Mouse (Mus musculus) liver (tissue): ENCODE measurements around the gene Arhgap27.

Experiments
- DNase-seq: peaks from one replicate; pipeline ENCODE4 v3.0.0-alpha.2; 2020; ENCODE audit warnings: mixed read lengths

Gene Arhgap27

DNA sequence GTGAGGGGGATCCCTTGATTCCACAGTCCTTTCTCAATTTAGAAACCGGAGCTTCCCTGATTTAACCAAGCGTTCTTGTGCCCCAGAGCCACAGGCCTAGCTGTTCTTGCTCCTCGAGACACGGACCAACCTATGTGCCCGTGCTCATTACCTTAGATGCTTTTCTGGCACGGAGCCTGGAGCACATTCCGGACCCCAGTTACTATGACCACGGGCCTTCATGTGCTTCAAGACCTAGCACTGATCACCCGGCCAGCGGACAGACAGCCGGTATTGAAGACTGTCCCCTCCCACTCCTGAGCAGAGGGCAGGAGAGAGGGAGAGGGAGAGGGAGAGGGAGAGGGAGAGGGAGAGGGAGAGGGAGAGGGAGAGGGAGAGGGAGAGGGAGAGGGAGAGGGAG, 8.2 kb downstream of the Arhgap27 start:
- no peak for DNase-seq

DNA sequence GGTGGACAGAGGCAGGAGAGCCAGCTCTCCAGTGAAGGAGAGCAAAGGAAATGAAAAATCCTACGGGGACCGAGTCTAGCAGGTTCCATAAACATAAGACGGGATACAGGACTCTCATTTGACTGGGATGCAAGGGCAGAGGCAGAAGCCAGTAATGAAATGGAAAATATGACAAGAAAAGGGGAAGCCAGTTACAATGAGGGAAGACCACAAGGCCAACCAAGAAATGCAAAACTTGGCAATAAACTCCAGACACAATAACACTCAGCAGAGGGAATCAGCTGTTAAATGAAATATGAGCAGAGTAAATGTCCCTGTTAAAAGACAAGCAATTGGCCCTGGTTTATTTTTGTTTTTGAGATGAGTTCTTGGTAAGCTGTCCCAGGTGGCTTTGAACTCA, 9.5 kb downstream of the Arhgap27 start:
- no peak for DNase-seq

- no peak for DNase-seq
Observed at GRCm38 (mm10) chr11:103352239-103352814, 11.2 kb downstream of the Arhgap27 start.

DNA sequence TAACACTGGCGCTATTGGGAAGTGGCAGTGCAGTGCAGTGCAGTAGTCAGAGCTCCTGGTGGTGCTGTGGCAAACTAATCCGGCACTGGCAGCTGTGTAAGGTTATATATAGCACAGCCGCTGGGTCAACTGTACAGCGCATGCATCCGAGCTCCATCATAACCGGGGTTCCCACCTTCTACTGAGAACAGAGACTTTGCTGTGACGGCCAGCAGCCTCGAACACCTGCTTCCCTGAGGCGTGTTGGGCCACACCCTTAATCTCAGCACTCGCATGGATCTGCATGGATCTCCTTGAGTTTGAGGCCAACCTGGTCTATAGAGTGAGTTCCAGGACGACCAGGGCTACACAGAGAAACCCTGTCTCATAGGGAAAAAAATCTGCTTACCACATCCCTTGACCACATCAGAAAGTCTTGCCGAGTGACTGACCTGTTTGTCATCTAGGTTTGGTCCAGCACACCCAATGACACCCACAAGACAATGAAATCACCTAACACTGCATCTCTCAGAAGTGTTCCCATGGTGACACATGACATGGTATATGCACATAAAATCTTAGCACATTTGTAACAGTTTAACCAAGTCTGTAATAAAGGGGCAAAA, 12.7 kb downstream of the Arhgap27 start:
- no peak for DNase-seq

GRCm38 (mm10) chr11:103349699-103350098, 13.8 kb downstream of the Arhgap27 start:
- no peak for DNase-seq

DNA sequence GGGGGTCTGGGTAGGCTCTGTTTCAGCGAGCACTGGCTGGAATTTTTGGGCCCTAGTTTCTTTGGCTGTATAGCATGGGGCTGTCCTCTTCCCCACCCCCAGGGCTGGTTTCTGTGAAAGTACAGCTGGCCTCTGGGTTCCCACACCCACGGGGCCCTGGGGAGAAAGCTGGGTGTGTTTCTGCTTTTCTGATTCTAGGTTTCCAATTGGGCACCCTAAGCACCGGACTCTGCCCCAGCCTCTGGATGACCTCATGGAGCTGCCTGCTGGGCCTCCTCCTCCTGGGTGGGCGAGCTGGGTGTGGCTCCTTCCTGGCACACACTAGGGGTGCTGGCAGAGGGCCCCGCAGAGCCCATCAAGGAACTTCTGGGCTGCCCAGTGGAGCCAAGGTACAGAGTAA, 16.8 kb downstream of the Arhgap27 start:
- DNase-seq, result no peak

GRCm38 (mm10) chr11:103346236-103346635, 17.3 kb downstream of the Arhgap27 start:
- no peak for DNase-seq

DNA sequence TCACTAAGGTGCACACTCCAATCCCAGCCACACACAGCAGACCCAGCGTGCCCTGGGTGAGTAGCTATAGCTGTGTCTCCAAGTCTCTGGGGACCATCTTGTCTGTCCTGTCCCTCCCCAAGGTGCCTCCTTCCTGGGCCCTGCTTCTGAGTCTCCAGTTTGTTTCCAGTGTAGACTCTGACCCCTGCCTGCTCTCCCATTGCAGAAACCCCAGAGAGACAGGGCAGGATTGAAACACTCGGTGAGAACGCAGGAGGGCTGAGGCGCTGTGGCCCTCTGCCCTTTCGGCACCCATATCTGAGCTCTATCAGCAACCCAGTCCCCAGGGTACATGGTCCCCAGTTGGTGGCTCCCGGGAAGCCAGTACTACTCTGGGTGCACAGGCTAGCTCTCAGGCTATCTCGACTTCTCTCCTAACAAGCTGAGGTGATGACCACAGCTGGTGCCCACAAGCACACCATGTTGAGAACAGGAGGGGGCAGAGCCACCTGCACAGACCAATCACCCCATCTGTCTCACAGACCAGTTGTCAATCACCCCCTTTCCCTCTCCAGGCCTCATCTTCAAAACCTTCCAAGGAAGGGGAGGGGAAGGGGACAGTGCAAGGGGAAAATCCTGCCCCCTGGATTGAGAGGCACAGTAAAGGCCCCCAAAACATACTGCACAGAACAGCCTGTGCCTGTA, 17.9 kb downstream of the Arhgap27 start:
- no peak for DNase-seq

- no peak for DNase-seq
Observed at GRCm38 (mm10) chr11:103344494-103345332, 18.8 kb downstream of the Arhgap27 start.

GRCm38 (mm10) chr11:103343881-103344280, 19.6 kb downstream of the Arhgap27 start:
- DNase-seq, result no peak

- no peak for DNase-seq
Observed at GRCm38 (mm10) chr11:103343063-103343462, 20.4 kb downstream of the Arhgap27 start.

DNA sequence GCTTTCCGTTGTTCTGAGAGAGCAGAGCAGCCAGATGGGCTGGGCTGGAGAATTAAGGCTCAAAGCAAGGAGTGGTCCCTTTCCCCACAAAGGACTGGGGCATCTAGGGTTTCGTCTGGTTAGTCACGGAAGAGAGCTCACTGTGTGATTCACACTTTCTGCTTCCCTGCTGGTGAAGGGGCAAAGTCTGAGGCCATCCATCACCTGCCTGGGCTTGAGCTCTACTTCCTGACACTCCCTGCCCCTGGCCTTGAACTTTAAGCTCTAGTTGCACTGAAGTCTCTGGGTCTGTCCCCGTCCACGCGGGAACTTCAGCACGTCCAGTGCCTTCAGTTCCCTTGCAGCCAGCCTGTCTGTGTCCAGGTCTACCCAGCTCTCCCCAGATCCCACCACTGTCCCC, 22.8 kb downstream of the Arhgap27 start:
- DNase-seq, result no peak

DNA sequence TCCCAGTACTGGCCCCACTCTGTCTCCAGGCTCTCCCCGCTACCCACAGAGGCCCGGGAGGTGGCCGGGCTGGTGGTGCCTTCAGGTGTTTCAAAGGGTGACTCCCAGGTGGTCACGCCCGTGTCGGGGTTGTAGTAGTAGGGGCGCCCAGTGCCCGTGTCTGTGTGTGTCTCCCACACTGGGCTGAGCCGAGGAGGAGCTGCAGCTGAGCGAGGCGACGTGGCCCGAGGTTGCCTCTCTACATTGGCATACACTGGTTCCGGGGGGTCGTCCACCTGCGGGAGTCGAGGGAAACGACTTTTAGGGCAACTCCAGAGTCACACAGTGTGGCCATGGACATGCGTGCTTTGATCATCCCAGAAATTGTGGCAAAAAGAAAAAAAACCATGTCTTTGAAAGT, 23.4 kb downstream of the Arhgap27 start:
- DNase-seq, result no peak

DNA sequence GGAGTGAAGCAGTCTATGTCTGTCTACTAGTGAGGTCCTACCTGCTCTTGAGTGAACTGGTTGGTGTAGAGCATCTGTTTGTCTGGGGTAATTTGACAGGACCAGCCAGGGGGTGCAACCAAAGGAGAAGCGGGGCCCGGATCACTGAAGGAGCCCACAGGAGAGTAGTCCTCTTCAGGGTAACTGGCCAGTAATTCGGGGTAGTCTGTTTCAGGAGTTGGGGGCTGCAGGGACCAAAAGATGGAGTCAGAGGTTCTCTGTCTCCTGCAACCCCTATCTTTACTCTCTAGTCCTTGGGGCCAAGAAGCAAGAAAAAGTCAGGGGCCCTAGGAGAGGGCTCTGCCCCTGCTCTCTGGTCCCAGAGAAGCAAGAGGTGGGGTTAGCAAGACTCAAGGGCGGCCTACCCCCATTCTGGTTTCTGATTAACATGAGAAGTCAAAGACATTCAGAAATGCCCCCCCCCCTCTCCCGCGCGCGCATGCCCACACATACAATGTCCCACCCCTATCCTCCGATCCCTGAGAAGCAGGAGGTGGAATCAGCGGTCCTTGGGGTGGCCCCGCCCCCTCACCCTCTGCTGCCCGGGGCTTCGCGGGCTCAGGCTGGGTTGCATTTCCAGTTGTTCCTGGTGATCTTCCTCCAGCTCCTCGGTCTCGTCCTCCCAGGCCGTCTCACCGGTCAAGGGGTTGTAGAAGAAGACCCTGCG, 23.9 kb downstream of the Arhgap27 start:
- DNase-seq, result peak; percentile 44

GRCm38 (mm10) chr11:103338671-103339070, 24.8 kb downstream of the Arhgap27 start:
- DNase-seq, result no peak

- DNase-seq, result no peak
Observed at GRCm38 (mm10) chr11:103338119-103338518, 25.4 kb downstream of the Arhgap27 start.

DNA sequence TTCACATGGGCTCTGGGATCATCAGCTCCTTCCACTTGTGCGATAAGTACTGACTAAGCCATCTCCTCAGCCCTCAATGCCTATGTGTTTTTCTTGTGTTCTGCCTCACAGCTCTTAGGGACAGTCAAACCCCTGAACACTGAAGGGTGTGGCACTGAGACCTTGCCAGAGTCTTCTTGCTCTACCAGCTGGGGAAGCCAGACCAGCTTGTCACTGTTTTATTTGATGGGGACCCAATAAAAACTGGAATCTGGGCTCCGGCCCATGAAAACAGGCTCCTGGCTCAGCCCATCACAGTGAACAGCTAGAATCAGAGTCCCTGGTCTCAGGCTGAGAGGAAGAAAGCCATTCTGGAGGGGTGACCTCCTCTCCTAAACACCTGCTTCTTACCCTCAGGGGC, 26.3 kb downstream of the Arhgap27 start:
- no peak for DNase-seq

- DNase-seq, result no peak
Observed at GRCm38 (mm10) chr11:103335561-103335960, 27.9 kb downstream of the Arhgap27 start.

GRCm38 (mm10) chr11:103334925-103335324, 28.6 kb downstream of the Arhgap27 start:
- no peak for DNase-seq

DNA sequence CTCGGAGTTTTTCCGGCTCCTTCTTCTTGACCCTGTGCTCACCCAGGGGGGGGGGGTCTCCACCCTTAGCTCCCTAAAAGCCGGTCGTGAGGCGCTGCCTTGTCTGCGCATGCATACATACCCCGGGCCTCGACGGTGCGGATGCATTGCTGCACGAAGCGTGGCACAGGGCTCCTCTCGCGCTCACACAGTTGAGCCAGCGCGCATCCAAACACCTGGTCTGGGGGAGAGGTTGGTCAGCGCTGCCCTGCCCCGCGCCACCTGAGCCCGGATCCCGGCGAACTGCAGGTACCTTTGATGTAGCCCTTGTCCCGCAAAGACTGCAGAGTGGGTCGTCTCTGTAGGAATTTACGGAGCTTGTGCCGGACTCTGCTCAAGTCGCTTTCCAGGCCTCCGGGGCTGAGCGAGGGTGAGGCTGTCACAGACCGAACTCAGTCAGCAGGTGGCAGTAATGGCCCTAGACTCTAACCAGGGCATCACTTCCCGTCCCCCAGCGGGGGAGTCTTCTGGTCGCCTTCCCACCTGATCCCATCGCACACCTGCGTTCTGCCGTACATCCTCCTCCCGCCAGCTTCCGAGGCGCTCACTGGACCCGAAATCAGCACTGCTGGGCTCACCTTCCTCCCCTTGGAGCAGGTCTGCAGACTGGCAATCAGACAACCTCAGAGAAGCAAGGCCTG, 29.6 kb downstream of the Arhgap27 start:
- peak; percentile 31 for DNase-seq

- DNase-seq, result no peak
Observed at GRCm38 (mm10) chr11:103332890-103333651, 30.4 kb downstream of the Arhgap27 start.
